Mouse (Mus musculus): ENCODE measurements at regions not wholly inside any gene's neighbourhood (a gene's known extent, or its start where the extent isn't known, plus 50 kb on each side); places are given as distances from the start of the nearest gene placed in this dataset.

GRCm38 (mm10) chr1:43292561-43292960 is 95.8 kb upstream of the Fhl2 start:
- Histone ChIP-seq H3K4me2 (replicated peaks) (no peak overlapping the region), H3K27me3 (no peaks in the 10 kb centered on the region), H3K9ac (replicated peaks) (no peak overlapping the region), H3K36me3 (no peaks in the 10 kb centered on the region), H3K4me3 (replicated peaks) (no peak overlapping the region), H3K27ac (no peak overlapping the region), H3K9me3 (peaks cover 6% of the 10 kb centered on the region), H3K4me1 (replicated peaks) (no peaks in the 10 kb centered on the region)
- no peak for ATAC-seq
- 99% methylated on average over 2 of the region's 2 CpGs for WGBS

- Histone ChIP-seq H3K9me3 (no peaks in the 10 kb centered on the region), H3K27ac (no peak overlapping the region), H3K9ac (replicated peaks) (no peak overlapping the region), H3K36me3 (no peaks in the 10 kb centered on the region), H3K4me2 (replicated peaks) (no peak overlapping the region), H3K4me1 (replicated peaks) (no peaks in the 10 kb centered on the region), H3K4me3 (replicated peaks) (no peak overlapping the region), H3K27me3 (no peaks in the 10 kb centered on the region)
- WGBS = 79% methylated on average over 11 of the region's 11 CpGs
- ATAC-seq = no peak
Measured at GRCm38 (mm10) chr1:43294221-43295012, 97.6 kb upstream of the Fhl2 start.

GRCm38 (mm10) chr1:43297579-43297978 is 100.8 kb upstream of the Fhl2 start:
- 89% methylated on average over 2 of the region's 2 CpGs for WGBS

GRCm38 (mm10) chr1:43298746-43299145 is 102.0 kb upstream of the Fhl2 start:
- H3K27me3 ChIP-seq = no peaks in the 10 kb centered on the region
- 91% methylated on average over 3 of the region's 3 CpGs for WGBS
- no peak for ATAC-seq
- H3K27ac ChIP-seq = no peak overlapping the region
- H3K4me1 ChIP-seq (replicated peaks) = no peaks in the 10 kb centered on the region
- H3K9ac ChIP-seq (replicated peaks) = no peak overlapping the region
- no peaks in the 10 kb centered on the region for H3K36me3 ChIP-seq
- no peaks in the 10 kb centered on the region for H3K9me3 ChIP-seq
- no peak overlapping the region for H3K4me2 ChIP-seq (replicated peaks)
- H3K4me3 ChIP-seq (replicated peaks) = no peak overlapping the region

More at GRCm38 (mm10) chr1:43297579-43297978, 100.8 kb upstream of the Fhl2 start:
- Histone ChIP-seq H3K4me1 (replicated peaks) (no peaks in the 10 kb centered on the region), H3K4me2 (replicated peaks) (no peak overlapping the region), H3K9ac (replicated peaks) (no peak overlapping the region), H3K4me3 (replicated peaks) (no peak overlapping the region), H3K27me3 (no peaks in the 10 kb centered on the region), H3K9me3 (no peaks in the 10 kb centered on the region), H3K27ac (no peak overlapping the region), H3K36me3 (no peaks in the 10 kb centered on the region)
- no peak for ATAC-seq

GRCm38 (mm10) chr1:43299490-43300302 is 102.9 kb upstream of the Fhl2 start:
- no peak overlapping the region for H3K9ac ChIP-seq (replicated peaks)
- no peaks in the 10 kb centered on the region for H3K27me3 ChIP-seq
- no peak overlapping the region for H3K4me3 ChIP-seq (replicated peaks)
- no peaks in the 10 kb centered on the region for H3K36me3 ChIP-seq
- no peaks in the 10 kb centered on the region for H3K9me3 ChIP-seq
- no peak overlapping the region for H3K4me2 ChIP-seq (replicated peaks)
- 53% methylated on average over 7 of the region's 7 CpGs for WGBS
- H3K4me1 ChIP-seq (replicated peaks) = no peaks in the 10 kb centered on the region
- peak; percentile 79 for ATAC-seq
- H3K27ac ChIP-seq = no peak overlapping the region

GRCm38 (mm10) chr1:43300676-43301075 is 103.9 kb upstream of the Fhl2 start:
- ATAC-seq = no peak
- H3K9ac ChIP-seq (replicated peaks) = no peak overlapping the region
- H3K4me3 ChIP-seq (replicated peaks) = no peak overlapping the region
- no peaks in the 10 kb centered on the region for H3K27me3 ChIP-seq
- H3K36me3 ChIP-seq = no peaks in the 10 kb centered on the region
- WGBS = 87% methylated on average over 5 of the region's 5 CpGs
- no peak overlapping the region for H3K27ac ChIP-seq
- H3K9me3 ChIP-seq = no peaks in the 10 kb centered on the region
- no peak overlapping the region for H3K4me2 ChIP-seq (replicated peaks)
- H3K4me1 ChIP-seq (replicated peaks) = no peaks in the 10 kb centered on the region

GRCm38 (mm10) chr1:43301866-43302571 is 105.2 kb upstream of the Fhl2 start:
- WGBS = 89% methylated on average over 7 of the region's 7 CpGs
- Histone ChIP-seq H3K4me2 (replicated peaks) (no peak overlapping the region), H3K27ac (no peak overlapping the region), H3K9ac (replicated peaks) (no peak overlapping the region), H3K36me3 (no peaks in the 10 kb centered on the region), H3K4me3 (replicated peaks) (no peak overlapping the region), H3K9me3 (no peaks in the 10 kb centered on the region), H3K27me3 (no peaks in the 10 kb centered on the region), H3K4me1 (replicated peaks) (no peaks in the 10 kb centered on the region)
- no peak for ATAC-seq

GRCm38 (mm10) chr1:43302657-43303056 is 105.9 kb upstream of the Fhl2 start:
- Histone ChIP-seq H3K9ac (replicated peaks) (no peak overlapping the region), H3K4me3 (replicated peaks) (no peak overlapping the region), H3K27ac (no peak overlapping the region), H3K36me3 (no peaks in the 10 kb centered on the region), H3K9me3 (no peaks in the 10 kb centered on the region), H3K4me1 (replicated peaks) (no peaks in the 10 kb centered on the region), H3K27me3 (no peaks in the 10 kb centered on the region), H3K4me2 (replicated peaks) (no peak overlapping the region)
- no peak for ATAC-seq
- 90% methylated on average over 7 of the region's 7 CpGs for WGBS

GRCm38 (mm10) chr1:43305349-43306278 is 108.8 kb upstream of the Fhl2 start:
- WGBS = 72% methylated on average over 9 of the region's 9 CpGs
- no peak for ATAC-seq

GRCm38 (mm10) chr1:43310711-43311695 is 114.2 kb upstream of the Fhl2 start:
- peak; percentile 71 for ATAC-seq
- WGBS = 67% methylated on average over 16 of the region's 16 CpGs
- H3K4me2 ChIP-seq (replicated peaks) = no peak overlapping the region
- no peak overlapping the region for H3K4me3 ChIP-seq (replicated peaks)
- no peaks in the 10 kb centered on the region for H3K36me3 ChIP-seq
- H3K27ac ChIP-seq = 0 out of 2 replicates have a peak overlapping the region, but pooled peaks have one; percentile 2
- no peaks in the 10 kb centered on the region for H3K27me3 ChIP-seq
- H3K9ac ChIP-seq (replicated peaks) = no peak overlapping the region
- no peaks in the 10 kb centered on the region for H3K9me3 ChIP-seq
- H3K4me1 ChIP-seq (replicated peaks) = peaks cover 18% of the 10 kb centered on the region; the same call in 1 of the 2 replicates

More at GRCm38 (mm10) chr1:43305349-43306278, 108.8 kb upstream of the Fhl2 start:
- H3K4me3 ChIP-seq (replicated peaks) = no peak overlapping the region
- no peak overlapping the region for H3K4me2 ChIP-seq (replicated peaks)
- no peaks in the 10 kb centered on the region for H3K36me3 ChIP-seq
- H3K4me1 ChIP-seq (replicated peaks) = peaks cover 4% of the 10 kb centered on the region; the same call in 1 of the 2 replicates
- H3K9me3 ChIP-seq = no peaks in the 10 kb centered on the region
- H3K27ac ChIP-seq = no peak overlapping the region
- H3K9ac ChIP-seq (replicated peaks) = no peak overlapping the region
- H3K27me3 ChIP-seq = no peaks in the 10 kb centered on the region

Data from midbrain, embryonic 13.5 days (tissue).